Mouse (Mus musculus): ENCODE results near the gene Nmbr. TPM values are rescaled to one million over a fixed set of nuclear protein-coding genes. Genes with fewer than 3 reads are reported as not detected.

Gene Nmbr
- total and polyA plus RNA-seq, 2 experiments from 2014 or later, result 2.8 to 4.5 TPM

DNA sequence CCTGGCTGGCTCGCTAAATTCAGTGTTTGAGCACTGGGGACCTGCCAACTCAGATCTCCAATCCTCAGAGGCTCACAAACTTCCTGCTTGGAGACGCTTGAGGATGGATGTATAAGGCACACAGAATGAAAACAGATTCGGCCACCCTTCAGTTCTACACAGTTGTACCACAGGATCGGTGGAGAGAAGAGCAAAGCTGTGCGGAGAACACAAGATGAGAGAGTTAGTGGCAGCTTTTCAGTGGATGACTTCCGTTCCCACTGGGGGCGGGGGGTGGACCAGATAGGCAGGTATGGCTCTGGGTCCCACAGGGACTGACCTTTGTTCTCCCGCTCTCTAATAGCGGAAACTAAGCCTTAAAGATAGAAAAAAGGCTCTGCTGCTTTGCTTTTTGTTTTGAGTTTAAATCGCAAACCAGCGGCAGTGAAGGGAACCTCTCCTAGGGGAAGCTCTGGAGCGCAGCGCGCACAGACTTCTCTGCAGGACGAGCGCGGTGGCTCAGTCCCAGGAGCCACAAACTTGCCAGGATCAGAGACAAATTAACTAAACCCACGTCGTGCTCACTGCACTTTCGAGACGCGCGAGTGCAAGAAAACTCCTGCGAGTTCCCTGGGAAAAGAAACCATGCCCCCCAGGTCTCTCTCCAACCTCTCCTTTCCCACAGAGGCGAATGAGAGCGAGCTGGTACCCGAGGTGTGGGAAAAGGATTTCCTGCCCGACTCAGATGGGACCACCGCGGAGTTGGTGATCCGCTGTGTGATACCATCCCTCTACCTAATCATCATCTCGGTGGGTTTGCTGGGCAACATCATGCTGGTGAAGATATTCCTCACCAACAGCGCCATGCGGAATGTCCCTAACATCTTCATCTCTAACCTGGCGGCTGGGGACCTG is 54.5 kb downstream of the Nmbr start:
- Histone ChIP-seq H3K27me3 (ENCODE audit: insufficient read depth, low read length) (no peaks in the 10 kb centered on the region), H3K9me3 (ENCODE audit: low read length) (no peaks in the 10 kb centered on the region), H3K4me2 (ENCODE audit: low read depth, low read length, poor library complexity, severe bottlenecking) (peak overlapping the region; percentile 88), H3K27ac (ENCODE audit: low read depth, low read length) (no peak overlapping the region), H3K4me3 (ENCODE audit: low read depth, low read length) (peak overlapping the region; percentile 41), H3K36me3 (ENCODE audit: insufficient read depth, low read length) (no peaks in the 10 kb centered on the region), H3K4me1 (ENCODE audit: insufficient read depth, low read length) (no peaks in the 10 kb centered on the region), H3K9ac (replicated peaks; ENCODE audit: low read length, poor library complexity, severe bottlenecking) (no peak overlapping the region)
- under 1% methylated on average over 35 of the region's 35 CpGs for WGBS
- DNase-seq (ENCODE audit: low spot score) (peak; percentile 12), ATAC-seq (ENCODE audit: low FRiP score) (peak; percentile 42; the same call in 1 of the 2 replicates)
- no peak for TF ChIP-seq CTCF (IDR thresholded peaks at IDR 0.05)

DNA sequence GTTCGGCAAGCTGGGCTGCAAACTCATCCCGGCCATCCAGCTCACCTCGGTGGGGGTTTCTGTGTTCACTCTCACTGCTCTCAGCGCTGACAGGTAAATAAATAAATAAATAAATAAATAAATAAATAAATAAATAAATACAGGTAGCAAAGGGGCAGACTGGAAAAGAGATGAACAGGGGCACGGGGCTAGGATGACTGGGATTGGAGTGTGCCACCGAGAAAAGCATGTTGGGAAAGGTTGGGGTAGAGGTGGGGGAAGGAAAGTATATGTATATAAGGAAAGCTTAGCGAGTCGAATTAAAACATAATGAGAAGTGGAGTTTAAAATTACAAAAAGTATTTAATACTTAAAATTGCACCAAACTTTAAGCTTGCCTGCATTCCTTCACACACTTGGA is 55.2 kb downstream of the Nmbr start:
- no peak for TF ChIP-seq CTCF (IDR thresholded peaks at IDR 0.05)
- Histone ChIP-seq H3K4me2 (ENCODE audit: low read depth, low read length, poor library complexity, severe bottlenecking) (peak overlapping the region; percentile 88), H3K9me3 (ENCODE audit: low read length) (no peaks in the 10 kb centered on the region), H3K27me3 (ENCODE audit: insufficient read depth, low read length) (no peaks in the 10 kb centered on the region), H3K36me3 (ENCODE audit: insufficient read depth, low read length) (no peaks in the 10 kb centered on the region), H3K4me3 (ENCODE audit: low read depth, low read length) (peak overlapping the region; percentile 41), H3K4me1 (ENCODE audit: insufficient read depth, low read length) (no peaks in the 10 kb centered on the region), H3K9ac (replicated peaks; ENCODE audit: low read length, poor library complexity, severe bottlenecking) (no peak overlapping the region), H3K27ac (ENCODE audit: low read depth, low read length) (no peak overlapping the region)
- ATAC-seq (ENCODE audit: low FRiP score) (0 out of 2 replicates have a peak, but pooled peaks have one; percentile 35), DNase-seq (ENCODE audit: low spot score) (no peak)
- WGBS, result 20% methylated on average over 8 of the region's 8 CpGs

DNA sequence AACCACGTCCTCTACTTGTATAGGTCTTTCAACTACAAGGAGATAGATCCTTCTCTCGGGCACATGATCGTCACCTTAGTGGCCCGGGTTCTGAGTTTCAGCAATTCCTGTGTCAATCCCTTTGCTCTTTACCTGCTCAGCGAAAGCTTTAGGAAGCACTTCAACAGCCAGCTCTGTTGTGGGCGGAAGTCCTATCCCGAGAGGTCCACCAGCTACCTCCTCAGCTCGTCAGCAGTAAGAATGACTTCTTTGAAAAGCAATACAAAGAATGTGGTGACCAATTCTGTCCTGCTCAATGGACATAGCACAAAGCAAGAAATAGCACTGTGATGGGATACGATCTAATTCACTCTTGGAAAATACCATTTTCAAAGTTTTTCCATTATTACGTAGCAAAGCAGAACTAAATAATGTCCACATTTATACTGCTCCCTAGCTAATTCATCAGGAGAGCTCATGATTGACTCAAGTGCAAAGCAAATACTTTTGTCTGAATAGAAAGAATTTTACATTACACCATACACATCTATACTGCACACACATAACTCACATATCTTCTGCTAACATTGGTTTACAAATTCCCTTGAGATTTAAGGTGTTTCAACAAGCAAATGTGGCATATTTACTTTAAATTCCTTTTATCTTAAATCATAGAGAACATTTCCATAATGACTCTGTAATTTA is 65.0 kb downstream of the Nmbr start:
- Histone ChIP-seq H3K9ac (replicated peaks; ENCODE audit: low read length, poor library complexity, severe bottlenecking) (no peak overlapping the region), H3K36me3 (ENCODE audit: insufficient read depth, low read length) (no peaks in the 10 kb centered on the region), H3K4me1 (ENCODE audit: insufficient read depth, low read length) (no peaks in the 10 kb centered on the region), H3K27ac (ENCODE audit: low read depth, low read length) (no peak overlapping the region), H3K4me2 (ENCODE audit: low read depth, low read length, poor library complexity, severe bottlenecking) (no peak overlapping the region), H3K4me3 (ENCODE audit: low read depth, low read length) (no peak overlapping the region), H3K27me3 (ENCODE audit: insufficient read depth, low read length) (no peaks in the 10 kb centered on the region), H3K9me3 (ENCODE audit: low read length) (no peaks in the 10 kb centered on the region)
- DNase-seq (ENCODE audit: low spot score), result no peak
- WGBS, result 87% methylated on average over 10 of the region's 10 CpGs
- no peak for TF ChIP-seq CTCF (IDR thresholded peaks at IDR 0.05)
- no peak for ATAC-seq (ENCODE audit: low FRiP score)

DNA sequence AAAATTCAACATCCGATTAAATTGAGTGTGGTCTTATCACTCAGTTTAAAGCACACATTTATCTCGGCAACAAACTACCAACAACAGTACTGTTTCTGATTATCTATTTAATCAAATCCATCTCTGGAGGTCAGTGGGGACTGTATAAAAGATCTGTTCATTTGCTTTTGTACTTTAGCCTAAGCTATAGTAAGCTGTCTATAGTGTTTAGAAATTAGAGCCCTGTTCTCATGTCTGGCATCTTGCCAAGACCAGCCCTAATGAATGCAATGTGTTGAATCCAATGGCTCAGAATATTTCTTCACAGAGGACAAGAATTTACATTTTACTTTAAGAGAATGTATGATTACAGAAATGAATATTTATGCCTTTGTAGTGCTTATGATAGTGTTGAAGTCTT is 69.1 kb downstream of the Nmbr start:
- H3K9me3 ChIP-seq (ENCODE audit: low read length), result no peaks in the 10 kb centered on the region
- H3K4me1 ChIP-seq (ENCODE audit: insufficient read depth, low read length), result no peaks in the 10 kb centered on the region
- peak; percentile 29 for DNase-seq (ENCODE audit: low spot score)
- H3K36me3 ChIP-seq (ENCODE audit: insufficient read depth, low read length), result no peaks in the 10 kb centered on the region
- no peak overlapping the region for H3K4me2 ChIP-seq (ENCODE audit: low read depth, low read length, poor library complexity, severe bottlenecking)
- H3K9ac ChIP-seq (replicated peaks; ENCODE audit: low read length, poor library complexity, severe bottlenecking), result no peak overlapping the region
- 40% methylated on average over 2 of the region's 2 CpGs for WGBS
- no peak for ATAC-seq (ENCODE audit: low FRiP score)
- no peak for TF ChIP-seq CTCF (IDR thresholded peaks at IDR 0.05)
- H3K27me3 ChIP-seq (ENCODE audit: insufficient read depth, low read length), result no peaks in the 10 kb centered on the region
- H3K27ac ChIP-seq (ENCODE audit: low read depth, low read length), result no peak overlapping the region
- H3K4me3 ChIP-seq (ENCODE audit: low read depth, low read length), result no peak overlapping the region

DNA sequence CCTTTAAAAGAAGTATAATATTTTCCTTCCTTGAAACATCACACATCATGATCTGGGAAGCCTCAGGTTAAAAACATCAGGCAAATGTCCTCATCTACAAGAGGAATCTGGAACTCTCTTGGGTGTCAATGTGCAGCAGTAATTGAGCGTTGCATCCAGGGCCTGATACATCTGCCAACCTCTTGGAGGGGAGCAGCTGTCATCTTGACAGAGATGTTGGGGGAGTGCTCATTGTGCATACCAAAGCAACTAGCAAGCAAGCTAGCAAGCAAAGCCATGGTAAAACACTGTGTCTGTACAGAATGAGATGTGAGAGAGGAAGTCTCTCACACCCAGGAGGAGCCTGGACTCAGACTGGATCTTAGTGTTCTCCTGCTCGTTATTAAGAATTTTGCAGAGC is 84.6 kb downstream of the Nmbr start:
- H3K9ac ChIP-seq (replicated peaks; ENCODE audit: low read length, poor library complexity, severe bottlenecking), result no peak overlapping the region
- H3K27me3 ChIP-seq (ENCODE audit: insufficient read depth, low read length), result no peaks in the 10 kb centered on the region
- no peak for TF ChIP-seq CTCF (IDR thresholded peaks at IDR 0.05)
- DNase-seq (ENCODE audit: low spot score) (peak; percentile 33), ATAC-seq (ENCODE audit: low FRiP score) (no peak)
- H3K4me3 ChIP-seq (ENCODE audit: low read depth, low read length), result no peak overlapping the region
- H3K27ac ChIP-seq (ENCODE audit: low read depth, low read length), result no peak overlapping the region
- H3K9me3 ChIP-seq (ENCODE audit: low read length), result no peaks in the 10 kb centered on the region
- no peaks in the 10 kb centered on the region for H3K36me3 ChIP-seq (ENCODE audit: insufficient read depth, low read length)
- 58% methylated on average over 2 of the region's 2 CpGs for WGBS
- H3K4me2 ChIP-seq (ENCODE audit: low read depth, low read length, poor library complexity, severe bottlenecking), result no peak overlapping the region
- no peaks in the 10 kb centered on the region for H3K4me1 ChIP-seq (ENCODE audit: insufficient read depth, low read length)

DNA sequence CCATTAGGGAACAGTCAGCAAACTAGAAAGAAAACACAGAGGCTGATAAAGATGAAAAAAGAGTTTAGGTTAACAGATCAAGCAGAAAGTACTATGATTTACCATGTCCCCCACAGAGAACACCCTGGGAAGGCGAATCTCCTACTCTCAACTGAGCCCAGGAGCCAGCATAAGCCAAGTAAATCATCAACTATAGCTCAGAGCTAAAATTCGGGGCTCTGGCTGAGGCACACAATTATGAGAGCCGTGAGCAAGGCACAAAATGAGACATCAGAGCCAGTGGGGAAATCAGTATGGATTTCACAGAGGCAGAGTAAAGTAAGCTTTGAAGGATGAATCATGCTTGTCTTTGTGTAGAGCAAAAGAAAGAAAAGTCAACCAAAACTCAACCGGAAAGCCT is 111.6 kb downstream of the Nmbr start:
- Histone ChIP-seq H3K36me3 (ENCODE audit: insufficient read depth, low read length) (no peaks in the 10 kb centered on the region), H3K27me3 (ENCODE audit: insufficient read depth, low read length) (no peaks in the 10 kb centered on the region), H3K4me2 (ENCODE audit: low read depth, low read length, poor library complexity, severe bottlenecking) (no peak overlapping the region), H3K27ac (ENCODE audit: low read depth, low read length) (no peak overlapping the region), H3K9me3 (ENCODE audit: low read length) (no peaks in the 10 kb centered on the region), H3K4me3 (ENCODE audit: low read depth, low read length) (no peak overlapping the region), H3K4me1 (ENCODE audit: insufficient read depth, low read length) (no peaks in the 10 kb centered on the region), H3K9ac (replicated peaks; ENCODE audit: low read length, poor library complexity, severe bottlenecking) (no peak overlapping the region)
- DNase-seq (ENCODE audit: low spot score) (no peak), ATAC-seq (ENCODE audit: low FRiP score) (no peak)
- no peak for TF ChIP-seq CTCF (IDR thresholded peaks at IDR 0.05)
- WGBS, result 55% methylated on average over 4 of the region's 4 CpGs

Other genes starting within 250 kb of the Nmbr start
- gene Adgrg6, start 159.9 kb upstream of the Nmbr start, total RNA-seq (2014; rRNA removed), result 3.0 and 5.5 TPM in 2 replicates
- 0.86 and 1.6 TPM in 2 replicates for gene Adgrg6, start 159.9 kb upstream of the Nmbr start, polyA plus RNA-seq (2015; fragmentation: Nextera tagmentation; extraction: Ambion mirVana)
- gene Vta1, start within 50 bp of the Nmbr start, total RNA-seq (2014; rRNA removed), result 104 and 105 TPM in 2 replicates
- gene Vta1, start within 50 bp of the Nmbr start, polyA plus RNA-seq (2015; fragmentation: Nextera tagmentation; extraction: Ambion mirVana), result 177 and 184 TPM in 2 replicates
- gene Gje1, start 12.6 kb downstream of the Nmbr start, total RNA-seq (2014; rRNA removed), result not detected in 2 replicates
- not detected in 2 replicates for gene Gje1, start 12.6 kb downstream of the Nmbr start, polyA plus RNA-seq (2015; fragmentation: Nextera tagmentation; extraction: Ambion mirVana)

Data from midbrain, postnatal 0 days (tissue).